Mouse (Mus musculus) monocyte, adult 2 months (primary cell): Measurements from ENCODE around the gene Pi4kb.
A peak's percentile ranks its signal among the peaks of the same experiment; 100 is the strongest.

ENCODE experiments used
- DNase-seq, 2 experiments: peaks; one replicate each; pipeline ENCODE4 v3.0.0; 2022; ENCODE audit warnings: low spot score in 2 of 2, low read depth in 1 of 2

The Pi4kb gene

DNA sequence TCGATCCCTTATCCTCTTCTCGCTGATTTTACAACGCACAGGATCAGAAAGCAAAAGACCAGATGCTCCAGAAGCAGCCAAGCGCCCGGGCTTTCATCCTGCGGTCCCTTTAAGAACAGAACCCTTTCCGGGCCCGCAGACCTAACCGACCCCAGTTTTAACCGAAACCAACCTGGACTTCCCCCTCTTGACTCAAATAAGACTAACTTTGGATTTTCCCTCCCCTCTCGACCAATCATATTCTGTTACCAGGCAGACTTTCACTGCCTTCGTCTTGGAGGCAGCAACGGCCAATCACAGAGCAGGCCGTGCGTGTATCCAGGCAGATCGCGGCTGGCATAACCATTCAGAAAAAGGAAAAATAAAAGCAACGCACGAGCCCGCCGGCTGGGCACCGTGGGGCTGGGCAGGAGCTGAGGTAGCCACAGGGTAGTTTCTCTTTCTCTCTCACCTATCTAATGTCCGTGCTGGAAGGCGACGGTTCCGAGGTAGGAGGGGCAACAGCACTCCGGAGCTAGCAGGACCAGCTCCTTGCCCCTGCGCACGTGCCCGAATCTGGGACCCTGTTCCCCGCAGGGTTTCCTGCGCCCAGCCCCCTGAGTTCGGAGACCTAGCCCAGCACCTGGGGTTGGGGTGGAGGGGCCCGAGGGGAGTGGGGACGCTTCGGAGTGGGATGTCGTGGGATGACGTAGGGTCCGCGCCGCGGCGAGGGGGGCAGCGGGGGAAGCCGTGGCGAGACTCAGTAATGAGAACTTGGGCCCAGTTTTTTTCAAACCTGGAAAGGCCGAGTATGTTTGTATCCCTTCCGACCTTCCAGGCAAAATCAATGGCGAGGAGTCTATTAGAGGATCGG is 20.5 kb upstream of the Pi4kb start, which contains the start of gene Rfx5:
Gene Rfx5, plus strand, starts transcription at position 312 of the 853 bp plus-strand sequence.
- peak; percentile 84 to 89 for DNase-seq

DNA sequence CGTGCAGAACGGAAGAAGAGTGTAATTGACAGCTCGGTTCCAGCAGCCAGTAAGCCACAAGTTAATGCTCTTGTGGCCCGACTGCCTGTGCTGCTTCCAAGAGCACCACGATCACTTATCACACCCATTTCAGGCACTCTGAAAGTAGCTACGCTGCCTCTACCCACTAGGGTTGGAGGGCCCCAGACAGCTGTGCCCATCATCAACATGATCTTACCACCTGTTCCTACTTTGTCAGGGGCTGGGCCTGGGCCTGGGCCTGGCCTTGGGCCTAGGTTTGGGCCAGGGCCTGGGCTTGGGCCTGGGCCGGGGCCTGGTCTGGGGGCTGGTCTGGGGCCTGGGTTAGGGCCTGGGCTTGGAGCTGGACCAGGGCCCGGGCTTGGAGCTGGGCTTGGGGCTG is 16.2 kb upstream of the Pi4kb start:
- no peak for DNase-seq

DNA sequence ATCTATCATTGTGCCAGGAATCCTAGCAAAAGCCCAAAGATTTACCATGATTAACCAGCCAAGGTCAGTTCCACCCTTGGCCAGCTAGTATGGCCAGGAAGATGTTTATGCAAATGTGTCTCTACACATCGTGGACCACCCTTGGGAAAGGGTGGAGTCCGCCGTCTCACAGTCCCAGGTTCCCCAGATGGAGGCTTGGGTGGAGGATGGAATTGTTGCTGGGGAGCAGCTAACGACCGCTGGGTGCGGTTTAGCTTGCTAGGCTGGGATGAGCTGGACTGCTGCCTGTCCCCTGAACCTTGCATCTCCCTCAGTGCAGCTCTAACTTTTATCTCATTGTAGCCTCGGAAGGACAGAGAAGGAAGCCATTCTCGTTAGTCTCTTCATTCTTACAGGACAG is 14.7 kb upstream of the Pi4kb start:
- no peak for DNase-seq

- no peak for DNase-seq
Measured at GRCm38 (mm10) chr3:94960322-94960721, 14.2 kb upstream of the Pi4kb start.

GRCm38 (mm10) chr3:94964989-94965388 is 9.5 kb upstream of the Pi4kb start:
- no peak for DNase-seq

- no peak for DNase-seq
Measured at GRCm38 (mm10) chr3:94965878-94966277, 8.7 kb upstream of the Pi4kb start.

DNA sequence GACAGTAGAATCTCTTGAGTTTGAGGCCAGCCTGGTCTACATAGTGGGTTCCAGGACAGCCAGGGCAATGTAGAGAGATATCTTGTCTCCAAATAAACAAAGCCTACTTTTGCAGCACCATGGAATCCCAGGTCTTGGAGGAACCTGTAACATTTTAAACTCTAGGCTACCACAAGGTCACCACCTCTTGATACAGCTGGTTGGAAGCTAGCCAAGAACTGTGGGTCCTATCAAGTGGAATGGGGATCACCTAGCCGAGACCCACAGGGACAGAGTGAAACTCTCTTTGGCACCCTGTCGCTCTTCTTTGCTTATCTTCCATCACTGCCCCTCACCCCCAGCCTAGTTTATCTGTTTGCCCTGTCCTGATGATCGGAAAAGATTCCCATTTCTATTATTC is 2.0 kb upstream of the Pi4kb start:
- DNase-seq: no peak

- DNase-seq: no peak
Measured at GRCm38 (mm10) chr3:94973620-94974019, 911 bp upstream of the Pi4kb start.

DNA sequence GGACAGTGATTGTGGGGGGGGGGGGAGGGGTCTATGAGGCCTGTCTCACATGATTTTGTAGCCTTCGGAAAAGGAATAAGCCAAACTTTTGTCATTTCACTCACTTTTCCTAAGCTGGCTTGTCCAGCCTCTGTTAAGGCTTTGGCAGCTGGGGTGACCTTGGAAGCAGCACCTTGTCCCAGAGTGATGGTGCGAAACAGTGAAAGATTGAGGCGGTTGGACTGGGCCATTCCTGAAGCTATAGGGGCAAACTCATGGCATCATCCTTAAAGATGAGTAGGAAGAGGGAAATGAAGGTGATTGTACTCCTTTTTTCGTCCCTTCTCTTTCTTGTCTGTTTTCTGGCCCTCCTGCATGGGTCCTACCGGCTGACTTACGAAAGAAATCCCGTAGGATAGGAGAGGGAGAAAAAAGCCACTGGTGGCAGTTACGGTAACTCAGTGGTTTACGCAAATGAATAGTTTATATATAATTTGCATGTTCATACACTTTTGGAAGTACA is 454 bp upstream of the Pi4kb start:
- DNase-seq: no peak

- DNase-seq: no peak
Measured at GRCm38 (mm10) chr3:94984312-94984711, 9.8 kb downstream of the Pi4kb start.

GRCm38 (mm10) chr3:94985513-94985912 is 11.0 kb downstream of the Pi4kb start:
- no peak for DNase-seq

DNA sequence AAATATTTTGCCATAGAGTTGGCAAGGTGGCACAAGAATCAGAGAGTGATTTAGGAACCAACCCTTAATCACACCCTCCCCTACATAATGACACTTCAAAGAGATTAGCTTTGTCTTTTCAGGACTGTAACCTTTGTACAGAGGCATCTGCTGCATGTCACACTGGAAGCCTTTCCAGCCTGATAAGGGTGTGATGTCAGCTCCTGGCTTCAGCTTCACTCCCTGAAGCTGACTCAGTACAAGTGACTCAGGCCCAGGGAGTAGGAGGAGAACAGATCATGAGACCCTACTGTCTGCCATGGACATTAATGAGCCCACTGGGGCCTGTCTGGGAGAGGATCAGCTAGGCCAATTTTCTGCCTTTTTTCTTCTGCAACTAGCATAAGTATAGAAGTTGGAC is 13.0 kb downstream of the Pi4kb start:
- DNase-seq: no peak

DNA sequence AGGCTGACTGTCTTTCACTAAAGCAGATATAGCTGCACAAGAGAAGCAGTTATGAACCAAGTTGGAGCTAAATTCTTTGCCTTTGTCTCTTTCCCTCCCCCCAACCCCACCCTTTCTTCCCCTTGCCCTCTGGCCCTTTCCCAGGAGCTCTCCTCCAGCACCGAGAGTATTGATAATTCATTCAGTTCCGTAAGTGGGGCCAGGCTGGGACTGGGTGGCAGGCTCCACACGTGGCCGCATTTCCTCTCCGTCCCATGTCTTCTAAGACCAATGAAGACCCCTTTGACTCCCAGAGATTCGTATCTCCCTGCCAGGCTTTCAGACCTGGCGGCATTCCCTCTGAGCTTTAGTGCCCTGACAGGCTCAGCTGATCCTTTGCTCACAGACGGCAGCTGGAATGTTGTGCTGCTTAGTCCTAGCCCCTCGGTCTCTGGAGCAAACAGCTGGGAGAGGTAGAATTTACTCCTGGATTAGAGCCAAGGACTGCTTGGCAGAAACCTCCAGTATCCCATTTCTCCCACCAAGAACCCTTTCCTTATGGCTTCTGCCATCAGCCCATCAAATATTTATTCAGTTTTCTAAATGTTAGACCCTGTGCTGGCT is 14.7 kb downstream of the Pi4kb start:
- DNase-seq: no peak

- DNase-seq: peak; percentile 67 to 77
Measured at GRCm38 (mm10) chr3:94996946-94997345, 22.4 kb downstream of the Pi4kb start.

GRCm38 (mm10) chr3:95002569-95002968 is 28.0 kb downstream of the Pi4kb start:
- no peak for DNase-seq

DNA sequence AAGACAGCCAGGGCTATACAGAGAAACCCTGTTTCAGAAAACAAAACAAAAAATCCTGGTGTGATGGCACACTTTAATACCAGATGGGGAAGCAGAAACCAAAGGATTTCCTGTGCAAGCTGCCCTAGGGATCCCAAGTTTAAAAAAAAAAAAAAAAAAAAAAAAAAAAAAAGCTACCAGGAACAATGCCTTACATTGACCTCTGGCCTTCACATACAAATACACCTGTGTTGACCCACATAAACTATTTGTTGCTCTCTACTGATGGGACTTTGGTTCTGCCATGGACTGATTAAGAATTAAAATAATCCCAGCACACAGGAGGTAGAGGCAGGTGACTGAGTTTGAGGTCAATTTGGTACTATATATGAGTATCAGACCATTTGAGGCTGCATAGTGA is 28.7 kb downstream of the Pi4kb start:
- DNase-seq: no peak

GRCm38 (mm10) chr3:95005651-95006050 is 31.1 kb downstream of the Pi4kb start:
- DNase-seq: no peak

DNA sequence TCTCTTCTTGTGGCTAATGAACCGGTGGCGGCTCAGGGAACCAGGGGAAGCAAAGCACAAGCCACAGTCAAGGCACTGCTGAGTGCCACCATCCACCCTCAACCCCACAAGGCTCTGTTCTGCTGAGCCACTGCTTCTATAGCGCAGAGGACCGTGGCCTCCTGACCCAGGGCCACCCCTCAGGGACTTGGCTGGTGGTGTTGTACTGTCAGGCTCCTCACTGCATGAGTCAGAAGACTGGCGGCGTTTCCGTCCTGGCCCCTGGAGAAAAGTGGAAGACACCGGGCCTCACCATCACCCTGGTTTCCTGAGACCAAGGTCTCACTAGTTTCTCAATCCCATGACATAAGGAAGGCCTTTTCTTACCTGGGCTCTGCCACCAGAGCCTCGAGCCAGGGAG is 33.2 kb downstream of the Pi4kb start:
- no peak for DNase-seq

GRCm38 (mm10) chr3:95010396-95010795 is 35.9 kb downstream of the Pi4kb start:
- DNase-seq: no peak

DNA sequence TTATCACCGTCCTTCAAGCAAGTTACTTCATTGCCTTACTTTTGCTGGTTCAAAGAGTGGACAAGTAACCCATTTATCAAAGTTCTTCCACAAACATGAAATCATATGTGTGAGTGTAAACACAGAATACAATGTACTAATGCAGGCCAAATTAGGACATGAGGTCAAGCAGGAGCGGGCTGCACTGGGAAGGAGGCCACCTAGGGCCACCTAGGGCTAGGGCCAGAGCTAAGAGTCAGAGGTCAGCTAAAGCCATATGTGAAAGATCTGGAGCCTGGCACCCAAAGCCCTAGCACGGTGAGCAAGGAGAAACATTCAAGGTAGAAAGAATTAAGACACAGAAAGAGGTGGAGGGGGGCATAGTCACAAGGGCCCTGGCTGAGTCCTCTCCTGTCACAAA is 38.5 kb downstream of the Pi4kb start:
- DNase-seq: no peak

- DNase-seq: no peak
Measured at GRCm38 (mm10) chr3:95013699-95014427, 39.3 kb downstream of the Pi4kb start.
